Mouse (Mus musculus) midbrain, embryonic 16.5 days (tissue): ENCODE measurements around the gene Plcb1. TPM values are rescaled to one million over a fixed set of nuclear protein-coding genes. Genes with fewer than 3 reads are reported as not detected.
A peak's percentile ranks its signal among the peaks of the same experiment; 100 is the strongest.

Experiments
- ATAC-seq: fragments of 200-750 bp; cut with Nextera tagmentation; 2 replicates; pipeline ENCODE4 v1.8.0; 2017; ENCODE audit warnings: moderate TSS enrichment
- H3K27ac ChIP-seq: fragments of 300-500 bp; sonication (generic); 2 replicates; pipeline ENCODE4 v1.5.1; 2014; ENCODE audit warnings: mild to moderate bottlenecking, low read length, mixed read lengths
- H3K27me3 ChIP-seq: fragments of 300-500 bp; sonication (generic); 2 replicates; pipeline ENCODE4 v1.6.1; 2014; ENCODE audit warnings: low read depth, low read length, mixed read lengths; ENCODE audit not compliant: control insufficient read depth, insufficient read depth
- H3K36me3 ChIP-seq: fragments of 300-500 bp; sonication (generic); 2 replicates; pipeline ENCODE4 v1.6.1; 2014; ENCODE audit warnings: mild to moderate bottlenecking, low read length, moderate library complexity, mixed read lengths; ENCODE audit not compliant: control insufficient read depth, insufficient read depth
- H3K4me1 ChIP-seq: fragments of 300-500 bp; sonication (generic); 2 replicates; pipeline ENCODE4 v1.6.1; 2014; ENCODE audit warnings: mild to moderate bottlenecking, low read length, mixed read lengths; ENCODE audit not compliant: control insufficient read depth, insufficient read depth
- H3K4me2 ChIP-seq: fragments of 300-500 bp; sonication (generic); 2 replicates; pipeline ENCODE4 v1.6.1; 2014; ENCODE audit warnings: mild to moderate bottlenecking, low read length, mixed read lengths
- H3K4me3 ChIP-seq: fragments of 300-500 bp; sonication (generic); 2 replicates; pipeline ENCODE4 v1.5.1; 2014; ENCODE audit warnings: low read depth, mild to moderate bottlenecking, low read length, moderate library complexity, mixed read lengths
- H3K9ac ChIP-seq: fragments of 300-500 bp; sonication (generic); 2 replicates; pipeline ENCODE4 v1.6.1; 2014; ENCODE audit warnings: low read depth, low read length, mixed read lengths
- H3K9me3 ChIP-seq: fragments of 300-500 bp; sonication (generic); replicated peaks from 2 replicates; pipeline ENCODE4 v1.6.1; 2014; ENCODE audit warnings: mild to moderate bottlenecking, low read length, mixed read lengths; ENCODE audit not compliant: control insufficient read depth, poor library complexity, severe bottlenecking
- WGBS: fragments of 180-500 bp; shearing (Covaris S2); extraction: QIAGEN DNeasy Blood & Tissue Kit; methylation state at CpG from one replicate; pipeline ENCODE4 v1.1.7; 2014; 5-methylcytosine and 5-hydroxymethylcytosine counted together
- polyA plus RNA-seq: library from polyadenylated mRNA; unstranded; fragments of >200 nt; fragmentation: Nextera tagmentation; extraction: Ambion mirVana; gene quantifications from 2 replicates; pipeline ENCODE4 v1.2.1, GENCODE M21; 2015

Gene Plcb1
- polyA plus RNA-seq, result 35.8 and 35.9 TPM in 2 replicates

DNA sequence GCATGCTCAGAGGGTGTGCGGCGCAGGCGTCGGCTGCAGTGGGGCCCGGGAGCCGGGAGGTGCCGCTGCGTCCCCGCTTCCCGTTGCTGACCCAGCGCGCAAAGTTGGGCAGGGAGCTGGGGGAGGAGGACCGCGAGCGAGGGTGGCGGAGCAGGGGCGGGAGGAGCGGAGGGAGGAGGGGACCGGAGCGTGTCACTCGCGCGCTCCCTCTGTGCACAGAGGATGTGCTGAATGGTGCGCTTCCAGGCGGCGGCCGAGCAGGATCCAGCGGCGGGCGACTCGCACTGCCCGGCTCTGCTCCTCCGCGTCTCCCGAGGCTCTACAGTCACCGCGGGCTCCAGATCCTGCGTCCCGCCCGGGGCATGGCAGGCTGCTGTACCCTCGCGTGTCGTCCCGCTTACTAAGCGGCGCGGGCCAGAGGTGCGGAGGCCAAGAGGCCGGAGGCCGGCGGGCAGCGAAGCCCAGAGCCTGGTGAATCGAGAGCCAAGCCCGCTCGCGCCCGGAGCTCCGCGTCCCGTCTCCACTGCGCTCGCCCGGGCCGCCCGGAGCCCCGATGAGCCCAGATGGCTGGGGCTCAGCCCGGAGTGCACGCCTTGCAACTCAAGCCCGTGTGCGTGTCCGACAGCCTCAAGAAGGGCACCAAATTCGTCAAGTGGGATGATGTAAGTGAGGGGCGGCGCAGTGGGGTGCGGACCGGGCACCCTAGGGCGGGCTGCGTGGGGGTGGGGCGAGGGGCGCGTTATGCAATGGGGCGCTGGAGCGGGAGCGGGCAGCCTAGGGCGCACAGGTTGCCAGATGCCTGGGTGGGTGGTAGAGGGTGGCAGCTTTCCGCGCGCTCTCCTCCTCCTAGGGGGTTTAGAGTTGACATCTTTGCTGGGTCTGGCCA is at the start of gene Plcb1:
Gene Plcb1, plus strand, starts transcription at position 98 of the 886 bp plus-strand sequence.
- under 1% methylated on average over 78 of the region's 88 CpGs for WGBS
- Histone ChIP-seq H3K27ac (peak within 1 kb of the TSS; percentile 80), H3K4me1 (peaks cover 6% of the 10 kb centered on the region), H3K9me3 (no peaks in the 10 kb centered on the region), H3K4me3 (peak within 1 kb of the TSS; percentile 79), H3K4me2 (peak within 1 kb of the TSS; percentile 83), H3K36me3 (no peaks in the 10 kb centered on the region), H3K9ac (peak within 1 kb of the TSS; percentile 89), H3K27me3 (no peaks in the 10 kb centered on the region)
- ATAC-seq, result peak; percentile 97

- Histone ChIP-seq H3K27ac (no peak overlapping the region), H3K9me3 (no peaks in the 10 kb centered on the region), H3K4me2 (no peak overlapping the region), H3K4me1 (no peaks in the 10 kb centered on the region), H3K4me3 (no peak overlapping the region), H3K27me3 (no peaks in the 10 kb centered on the region), H3K36me3 (no peaks in the 10 kb centered on the region), H3K9ac (no peak overlapping the region)
- no peak for ATAC-seq
Measured at GRCm38 (mm10) chr2:134755537-134755936, 30.3 kb upstream of the Plcb1 start.

- no peak overlapping the region for H3K9ac ChIP-seq
- H3K4me3 ChIP-seq, result no peak overlapping the region
- H3K4me1 ChIP-seq, result no peaks in the 10 kb centered on the region
- H3K27me3 ChIP-seq, result no peaks in the 10 kb centered on the region
- no peak for ATAC-seq
- H3K4me2 ChIP-seq, result no peak overlapping the region
- no peaks in the 10 kb centered on the region for H3K9me3 ChIP-seq
- no peaks in the 10 kb centered on the region for H3K36me3 ChIP-seq
- no peak overlapping the region for H3K27ac ChIP-seq
- WGBS, result 70% methylated on average over 1 of the region's 1 CpGs
Measured at GRCm38 (mm10) chr2:134756086-134756485, 29.8 kb upstream of the Plcb1 start.

DNA sequence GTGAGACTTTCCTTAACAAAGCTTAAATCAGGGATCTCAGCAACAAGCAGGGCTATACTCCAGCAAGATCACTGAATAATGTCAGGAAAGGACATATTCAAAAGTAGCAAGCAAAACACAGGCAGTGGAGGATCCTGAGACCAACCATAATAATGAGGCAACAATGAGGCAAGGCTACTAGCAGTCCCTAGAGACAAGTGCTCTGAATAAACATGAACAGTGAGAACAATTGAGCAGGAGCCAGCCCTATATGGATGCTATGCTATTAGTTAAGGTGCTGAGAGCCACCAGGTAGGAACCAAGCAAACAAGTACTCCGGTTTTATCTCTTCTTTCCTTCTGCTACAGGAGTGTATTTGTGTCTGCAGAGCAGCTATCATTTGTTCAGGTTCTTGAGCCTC is 24.8 kb upstream of the Plcb1 start:
- no peak for ATAC-seq
- H3K9ac ChIP-seq, result no peak overlapping the region
- H3K9me3 ChIP-seq, result no peaks in the 10 kb centered on the region
- no peaks in the 10 kb centered on the region for H3K27me3 ChIP-seq
- WGBS, result 92% methylated on average over 1 of the region's 1 CpGs
- no peaks in the 10 kb centered on the region for H3K36me3 ChIP-seq
- H3K4me1 ChIP-seq, result no peaks in the 10 kb centered on the region
- H3K27ac ChIP-seq, result no peak overlapping the region
- H3K4me2 ChIP-seq, result no peak overlapping the region
- H3K4me3 ChIP-seq, result no peak overlapping the region

GRCm38 (mm10) chr2:134763406-134763990 is 22.4 kb upstream of the Plcb1 start:
- Histone ChIP-seq H3K4me3 (no peak overlapping the region), H3K36me3 (no peaks in the 10 kb centered on the region), H3K4me1 (no peaks in the 10 kb centered on the region), H3K27me3 (no peaks in the 10 kb centered on the region), H3K9me3 (no peaks in the 10 kb centered on the region), H3K9ac (no peak overlapping the region), H3K27ac (no peak overlapping the region), H3K4me2 (no peak overlapping the region)
- ATAC-seq, result no peak
- WGBS, result 96% methylated on average over 8 of the region's 8 CpGs

DNA sequence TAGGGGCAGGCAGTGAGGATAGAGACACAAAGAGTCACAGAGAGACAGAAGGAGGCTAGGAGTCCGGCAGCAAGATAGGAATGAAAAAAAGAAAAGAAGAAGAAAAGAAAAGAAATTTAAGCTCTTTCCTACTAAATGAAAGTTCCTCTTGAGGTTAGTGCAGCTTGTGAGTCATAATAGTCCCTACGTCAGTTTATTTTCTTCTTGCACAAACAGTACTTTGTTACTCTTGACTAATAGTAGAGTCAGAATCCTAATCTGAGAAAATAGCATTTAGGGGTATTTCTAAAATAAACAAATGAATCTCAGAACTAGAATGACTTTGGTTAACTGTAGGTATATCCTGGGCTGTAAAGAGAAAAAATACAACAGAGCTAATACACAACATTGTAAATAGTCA is 21.4 kb upstream of the Plcb1 start:
- no peak overlapping the region for H3K4me3 ChIP-seq
- no peak overlapping the region for H3K27ac ChIP-seq
- H3K9ac ChIP-seq, result no peak overlapping the region
- no peaks in the 10 kb centered on the region for H3K36me3 ChIP-seq
- no peaks in the 10 kb centered on the region for H3K27me3 ChIP-seq
- 84% methylated on average over 2 of the region's 2 CpGs for WGBS
- ATAC-seq, result no peak
- no peaks in the 10 kb centered on the region for H3K9me3 ChIP-seq
- H3K4me1 ChIP-seq, result no peaks in the 10 kb centered on the region
- H3K4me2 ChIP-seq, result no peak overlapping the region

DNA sequence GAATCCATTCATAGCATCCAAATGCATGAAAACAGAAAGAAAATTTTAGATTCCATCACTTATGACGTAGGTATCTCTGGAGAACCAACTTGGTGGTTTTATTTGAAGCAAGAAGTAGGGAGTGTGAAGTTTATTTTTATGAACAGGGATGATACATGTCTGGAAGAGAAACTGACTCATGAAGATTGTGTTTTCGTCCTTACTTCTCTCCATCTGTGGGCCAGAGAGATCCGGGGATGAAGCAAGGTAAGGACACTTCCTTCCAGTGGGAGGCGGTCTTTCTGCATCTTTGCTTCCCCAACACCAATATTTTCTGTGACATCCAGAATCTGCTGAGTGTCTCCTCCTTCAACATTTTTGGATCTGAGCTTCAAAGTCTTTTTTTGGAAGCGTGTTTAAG is 6.0 kb upstream of the Plcb1 start:
- Histone ChIP-seq H3K27me3 (no peaks in the 10 kb centered on the region), H3K9me3 (no peaks in the 10 kb centered on the region), H3K36me3 (no peaks in the 10 kb centered on the region), H3K4me1 (no peaks in the 10 kb centered on the region), H3K4me2 (no peak overlapping the region), H3K9ac (no peak overlapping the region), H3K27ac (no peak overlapping the region), H3K4me3 (no peak overlapping the region)
- WGBS, result 75% methylated on average over 5 of the region's 5 CpGs
- ATAC-seq, result no peak

GRCm38 (mm10) chr2:134780316-134780715 is 5.6 kb upstream of the Plcb1 start:
- no peak for ATAC-seq
- Histone ChIP-seq H3K4me1 (no peaks in the 10 kb centered on the region), H3K9me3 (no peaks in the 10 kb centered on the region), H3K36me3 (no peaks in the 10 kb centered on the region), H3K27ac (no peak overlapping the region), H3K4me3 (no peak overlapping the region), H3K9ac (no peak overlapping the region), H3K4me2 (no peak overlapping the region), H3K27me3 (no peaks in the 10 kb centered on the region)

- Histone ChIP-seq H3K9ac (peak overlapping the region; percentile 89), H3K36me3 (no peaks in the 10 kb centered on the region), H3K27me3 (no peaks in the 10 kb centered on the region), H3K9me3 (no peaks in the 10 kb centered on the region), H3K4me3 (peak overlapping the region; percentile 79), H3K4me1 (peaks cover 6% of the 10 kb centered on the region), H3K4me2 (peak overlapping the region; percentile 83), H3K27ac (no peak overlapping the region)
- peak; percentile 10; the same call in 1 of the 2 replicates for ATAC-seq
- 9% methylated on average over 6 of the region's 6 CpGs for WGBS
Measured at GRCm38 (mm10) chr2:134786856-134787250, 986 bp downstream of the Plcb1 start.
